Mouse (Mus musculus) thymus, adult 2 months (tissue): ENCODE data around the gene Dxo. TPM values are rescaled to one million over a fixed set of nuclear protein-coding genes. Genes with fewer than 3 reads are reported as not detected.

Experiments
- DNase-seq: peaks from one replicate; pipeline ENCODE4 v3.0.0; 2021
- H3K27ac ChIP-seq: fragments of 200-500 bp; 2 replicates; pipeline ENCODE4 v1.5.1; 2012; ENCODE audit warnings: low read length, control low read depth; ENCODE audit not compliant: control insufficient read depth, insufficient read depth
- H3K27me3 ChIP-seq: fragments of 200-500 bp; 2 replicates; pipeline ENCODE4 v1.6.1; 2012; ENCODE audit warnings: mild to moderate bottlenecking, low read length, moderate library complexity, mixed read lengths; ENCODE audit not compliant: control insufficient read depth, insufficient read depth
- H3K36me3 ChIP-seq: fragments of 200-500 bp; 2 replicates; pipeline ENCODE4 v1.6.1; 2012; ENCODE audit warnings: mild to moderate bottlenecking, low read length, moderate library complexity; ENCODE audit not compliant: control insufficient read depth, insufficient read depth
- H3K4me1 ChIP-seq: fragments of 200-500 bp; replicated peaks from 2 replicates; pipeline ENCODE4 v1.6.1; 2012; ENCODE audit warnings: low read length; ENCODE audit not compliant: control insufficient read depth, insufficient read depth
- H3K4me3 ChIP-seq: fragments of 200-500 bp; 2 replicates; pipeline ENCODE4 v1.5.1; 2012; ENCODE audit warnings: mild to moderate bottlenecking, low read length, control low read depth, moderate library complexity; ENCODE audit not compliant: control insufficient read depth, insufficient read depth
- CTCF ChIP-seq: fragments of 200-500 bp; IDR thresholded peaks from 2 replicates; pipeline ENCODE4 v1.5.1; 2012; ENCODE audit warnings: mild to moderate bottlenecking, control low read depth, low read length, moderate library complexity, borderline replicate concordance; ENCODE audit not compliant: control insufficient read depth, poor library complexity, insufficient read depth; ENCODE audit errors: extremely low read depth
- POLR2A ChIP-seq: fragments of 200-500 bp; IDR thresholded peaks from 2 replicates; pipeline ENCODE4 v1.6.1; 2012; ENCODE audit warnings: mild to moderate bottlenecking, low read length, control low read depth, moderate library complexity; ENCODE audit not compliant: control insufficient read depth, poor library complexity, insufficient read depth; ENCODE audit errors: extremely low read depth
- WGBS: fragments of 180-500 bp; shearing (Covaris S2); methylation state at CpG from one replicate; pipeline ENCODE4 v1.1.7; 2018; 5-methylcytosine and 5-hydroxymethylcytosine counted together
- polyA plus RNA-seq: library from polyadenylated mRNA; depleted of rRNA; stranded (reverse); fragments of >200 nt; gene quantifications from 2 replicates; pipeline ENCODE4 v1.2.3, GENCODE M21; 2012; rRNA removed

Gene Dxo
- polyA plus RNA-seq, 1 experiment, result 115 TPM

DNA sequence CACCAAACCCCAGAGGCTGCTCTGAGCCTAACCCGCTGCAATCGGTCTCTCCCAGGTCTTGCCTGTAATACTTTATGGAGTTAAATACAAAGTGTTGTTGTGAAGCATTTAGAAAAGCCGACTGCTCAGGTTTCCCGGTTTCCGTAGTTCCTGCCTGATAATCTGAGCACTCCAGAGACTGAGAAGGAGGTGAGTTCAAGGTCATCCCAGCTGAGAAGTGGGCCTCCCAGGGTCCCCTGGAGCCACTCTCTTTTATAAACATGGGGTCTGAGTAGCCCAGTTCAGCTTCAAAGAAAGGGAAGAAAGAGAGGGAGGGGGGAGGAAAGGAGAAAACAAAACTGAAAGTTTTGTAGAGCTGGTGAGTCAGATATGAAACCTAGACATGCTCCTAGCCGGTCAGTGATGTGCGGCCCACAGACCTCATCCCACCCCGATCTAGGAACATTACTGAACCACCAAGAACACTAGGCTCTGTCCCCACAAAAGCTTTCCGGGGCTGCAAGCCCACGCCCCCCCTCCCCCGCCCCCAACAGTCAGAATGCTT lies 42.6 kb downstream of the Dxo start, which contains the start of gene Zbtb12:
Zbtb12 (plus strand) TSS at position 148 of the 544 bp plus-strand sequence.
- H3K27ac ChIP-seq, result no peak within 1 kb of the TSS
- TF ChIP-seq CTCF (no peak), POLR2A (no peak)

DNA sequence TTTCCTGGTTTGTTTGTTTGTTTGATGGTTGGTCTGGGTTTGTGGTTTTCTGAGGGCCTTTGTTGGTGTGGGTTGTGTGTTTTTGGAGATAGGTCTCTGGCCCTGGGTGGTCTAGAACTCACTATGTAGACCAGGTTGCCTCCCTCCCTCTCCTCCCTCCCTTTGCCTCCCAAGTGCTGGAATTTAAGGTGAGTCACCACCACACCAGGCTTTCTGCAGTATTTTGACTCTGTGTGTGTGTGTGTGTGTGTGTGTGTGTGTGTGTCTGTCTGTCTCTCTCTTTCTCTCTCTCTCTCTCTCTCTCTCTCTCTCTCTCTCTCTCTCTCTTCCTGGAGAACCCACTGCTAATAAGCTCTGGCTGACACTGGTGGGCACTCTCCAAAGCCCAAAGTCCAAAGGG lies 44.3 kb downstream of the Dxo start:
- Histone ChIP-seq H3K36me3 (no peaks in the 10 kb centered on the region), H3K4me1 (peaks cover 9% of the 10 kb centered on the region), H3K27me3 (no peaks in the 10 kb centered on the region), H3K27ac (no peak overlapping the region), H3K4me3 (no peak overlapping the region)
- TF ChIP-seq CTCF, result no peak
- no peak for TF ChIP-seq POLR2A
- no peak for DNase-seq

More for the DNA sequence above, 42.6 kb downstream of the Dxo start, which contains the start of gene Zbtb12:
- peaks cover 9% of the 10 kb centered on the region for H3K4me1 ChIP-seq
- H3K36me3 ChIP-seq, result no peaks in the 10 kb centered on the region
- peak within 1 kb of the TSS; percentile 18; the same call in 1 of the 2 replicates for H3K4me3 ChIP-seq
- DNase-seq, result no peak
- H3K27me3 ChIP-seq, result no peaks in the 10 kb centered on the region
- 45% methylated on average over 11 of the region's 11 CpGs for WGBS

DNA sequence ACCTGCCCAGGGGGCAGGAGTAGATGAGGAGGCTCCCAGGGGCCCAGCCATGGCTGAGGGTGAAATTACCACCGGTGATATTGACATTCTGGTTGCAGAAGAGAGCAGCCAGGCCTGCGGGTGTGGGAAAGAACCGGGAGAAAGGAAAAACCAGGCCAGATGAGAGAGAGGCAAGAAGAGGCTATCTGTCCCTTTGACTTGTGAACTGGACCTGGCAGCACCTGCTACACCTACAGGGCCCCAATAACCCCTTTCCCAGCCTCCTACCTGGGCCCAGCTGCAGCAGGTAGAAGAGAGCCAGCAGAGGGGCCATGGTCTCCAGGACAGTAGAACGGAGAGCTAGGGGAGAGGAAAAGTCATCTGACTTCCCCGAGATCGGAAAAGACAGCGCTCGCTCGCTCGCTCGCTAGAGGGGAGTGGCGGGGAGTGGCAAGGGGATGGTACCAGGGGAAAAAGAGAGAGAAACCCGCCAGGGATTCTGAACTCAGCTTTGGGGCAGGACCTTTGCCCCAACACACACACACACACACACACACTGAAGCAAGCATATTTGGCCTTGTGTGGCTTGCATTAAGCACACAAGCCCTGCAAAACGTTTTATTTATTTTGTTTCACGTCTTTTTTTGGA lies 45.0 kb downstream of the Dxo start, which contains the start of gene Gm20547:
Gm20547 (minus strand) TSS at position 360 of the 628 bp plus-strand sequence.
- DNase-seq, result no peak
- 93% methylated on average over 14 of the region's 15 CpGs for WGBS

GRCm38 (mm10) chr17:34883332-34883731 lies 46.5 kb downstream of the Dxo start:
- TF ChIP-seq POLR2A (no peak), CTCF (no peak)
- H3K36me3 ChIP-seq, result no peaks in the 10 kb centered on the region
- 64% methylated on average over 3 of the region's 3 CpGs for WGBS
- no peaks in the 10 kb centered on the region for H3K27me3 ChIP-seq
- no peak for DNase-seq
- no peak overlapping the region for H3K4me3 ChIP-seq
- no peak overlapping the region for H3K27ac ChIP-seq
- peaks cover 9% of the 10 kb centered on the region for H3K4me1 ChIP-seq

More for the DNA sequence above, 45.0 kb downstream of the Dxo start, which contains the start of gene Gm20547:
- H3K27ac ChIP-seq, result no peak within 1 kb of the TSS
- TF ChIP-seq POLR2A (no peak), CTCF (no peak)
- peaks cover 9% of the 10 kb centered on the region for H3K4me1 ChIP-seq
- H3K4me3 ChIP-seq, result no peak within 1 kb of the TSS
- H3K27me3 ChIP-seq, result no peaks in the 10 kb centered on the region
- H3K36me3 ChIP-seq, result no peaks in the 10 kb centered on the region

- 88% methylated on average over 6 of the region's 6 CpGs for WGBS
- H3K27ac ChIP-seq, result no peak overlapping the region
- TF ChIP-seq CTCF, result no peak
- no peak for TF ChIP-seq POLR2A
- H3K4me3 ChIP-seq, result no peak overlapping the region
- DNase-seq, result no peak
- peaks cover 7% of the 10 kb centered on the region for H3K4me1 ChIP-seq
- no peaks in the 10 kb centered on the region for H3K27me3 ChIP-seq
- no peaks in the 10 kb centered on the region for H3K36me3 ChIP-seq
These were observed 47.9 kb downstream of the Dxo start for GRCm38 (mm10) chr17:34884704-34885103.

DNA sequence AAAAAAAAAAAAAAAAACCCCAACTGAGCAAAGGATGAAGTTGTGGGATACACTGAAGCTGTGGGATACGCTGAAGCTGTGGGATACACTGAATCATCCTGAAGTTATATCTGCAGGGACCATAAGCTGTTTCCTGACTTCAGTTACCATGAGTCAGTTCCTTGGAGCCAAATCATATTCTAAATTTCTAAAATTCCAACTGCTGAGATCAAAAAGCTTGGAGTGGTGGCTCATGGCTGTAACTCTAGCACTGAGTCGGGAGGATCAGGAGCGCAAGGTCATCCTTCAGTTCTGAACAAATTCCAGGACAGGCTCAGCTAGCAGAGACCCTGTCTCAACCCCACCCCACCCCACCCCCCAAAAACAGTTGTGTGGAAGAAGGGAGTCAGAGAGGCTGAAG lies 48.8 kb downstream of the Dxo start:
- no peak for TF ChIP-seq CTCF
- TF ChIP-seq POLR2A, result no peak
- Histone ChIP-seq H3K27ac (no peak overlapping the region), H3K4me3 (no peak overlapping the region), H3K36me3 (no peaks in the 10 kb centered on the region), H3K4me1 (no peaks in the 10 kb centered on the region), H3K27me3 (no peaks in the 10 kb centered on the region)
- no peak for DNase-seq
- 95% methylated on average over 3 of the region's 3 CpGs for WGBS

DNA sequence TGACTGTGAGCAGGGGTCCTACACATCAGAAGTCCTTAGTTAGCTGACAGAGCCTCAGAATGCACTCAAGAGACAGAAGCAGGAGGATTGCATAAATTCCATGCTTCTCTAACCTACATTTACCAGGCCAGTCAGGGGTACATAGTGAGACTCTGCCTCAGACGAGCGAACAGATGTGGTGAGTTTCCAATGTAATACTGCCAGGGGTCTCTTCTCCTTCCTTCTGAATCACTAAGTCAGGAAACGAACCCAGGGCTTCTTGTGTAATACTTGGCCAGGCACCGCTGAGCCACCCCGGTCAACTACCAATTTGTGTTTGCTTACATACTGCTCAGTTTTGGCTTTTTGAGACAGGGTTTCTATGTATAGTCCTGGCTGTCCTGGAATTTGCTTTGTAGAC lies 51.1 kb downstream of the Dxo start:
- Histone ChIP-seq H3K4me3 (no peak overlapping the region), H3K4me1 (no peaks in the 10 kb centered on the region), H3K27ac (no peak overlapping the region), H3K36me3 (no peaks in the 10 kb centered on the region), H3K27me3 (no peaks in the 10 kb centered on the region)
- DNase-seq, result no peak
- WGBS, result 76% methylated on average over 5 of the region's 5 CpGs
- TF ChIP-seq POLR2A (no peak), CTCF (no peak)

Other genes with a start within 250 kb of the Dxo start
- gene Gpsm3, start 247.2 kb upstream of the Dxo start, polyA plus RNA-seq, result 208 and 222 TPM in 2 replicates
- gene Pbx2, start 245.8 kb upstream of the Dxo start, polyA plus RNA-seq, result 144 and 146 TPM in 2 replicates
- gene Ager, start 239.2 kb upstream of the Dxo start, polyA plus RNA-seq, result 13.4 and 18.8 TPM in 2 replicates
- 140 and 175 TPM in 2 replicates for gene Rnf5, start 233.3 kb upstream of the Dxo start, polyA plus RNA-seq
- gene Agpat1, start 232.8 kb upstream of the Dxo start, polyA plus RNA-seq, result 316 and 350 TPM in 2 replicates
- gene Egfl8, start 221.0 kb upstream of the Dxo start, polyA plus RNA-seq, result 13.0 and 16.0 TPM in 2 replicates
- gene Ppt2, start 208.5 kb upstream of the Dxo start, polyA plus RNA-seq, result 116 and 120 TPM in 2 replicates
- 361 and 385 TPM in 2 replicates for gene Prrt1, start 207.5 kb upstream of the Dxo start, polyA plus RNA-seq
- gene Fkbpl, start 192.3 kb upstream of the Dxo start, polyA plus RNA-seq, result 3.4 and 5.8 TPM in 2 replicates
- gene Atf6b, start 189.9 kb upstream of the Dxo start, polyA plus RNA-seq, result 160 and 169 TPM in 2 replicates
- 4.5 and 5.7 TPM in 2 replicates for gene Tnxb, start 166.5 kb upstream of the Dxo start, polyA plus RNA-seq
- 11.8 and 15.2 TPM in 2 replicates for gene C4b, start 93.1 kb upstream of the Dxo start, polyA plus RNA-seq
- 0.09 and 0.16 TPM in 2 replicates for gene Cyp21a1, start 32.5 kb upstream of the Dxo start, polyA plus RNA-seq
- gene Stk19, start 74 bp upstream of the Dxo start, polyA plus RNA-seq, result 62.2 and 80.8 TPM in 2 replicates
- 209 TPM in 2 replicates for gene Skiv2l, start 13.2 kb downstream of the Dxo start, polyA plus RNA-seq
- gene Nelfe, start 13.4 kb downstream of the Dxo start, polyA plus RNA-seq, result 26.1 and 33.4 TPM in 2 replicates
- 12.3 and 14.9 TPM in 2 replicates for gene Cfb, start 25.5 kb downstream of the Dxo start, polyA plus RNA-seq
- 15.0 and 16.3 TPM in 2 replicates for gene Zbtb12, start 42.5 kb downstream of the Dxo start, polyA plus RNA-seq
- gene Gm20547, start 45.0 kb downstream of the Dxo start, polyA plus RNA-seq, result 0.03 TPM in 1 of 2 replicates, not detected in the other
- gene C2, start 61.2 kb downstream of the Dxo start, polyA plus RNA-seq, result 12.9 and 18.4 TPM in 2 replicates
- 372 and 380 TPM in 2 replicates for gene Ehmt2, start 61.5 kb downstream of the Dxo start, polyA plus RNA-seq
- gene Slc44a4, start 77.4 kb downstream of the Dxo start, polyA plus RNA-seq, result 0.33 and 0.59 TPM in 2 replicates
- gene Neu1, start 94.2 kb downstream of the Dxo start, polyA plus RNA-seq, result 66.9 and 82.3 TPM in 2 replicates
- gene Hspa1b, start 122.2 kb downstream of the Dxo start, polyA plus RNA-seq, result 22.7 and 26.5 TPM in 2 replicates
- gene Gm20481, start 132.9 kb downstream of the Dxo start, polyA plus RNA-seq, result not detected in 2 replicates
- 10.0 and 12.2 TPM in 2 replicates for gene Hspa1a, start 135.1 kb downstream of the Dxo start, polyA plus RNA-seq
- 0.06 and 0.28 TPM in 2 replicates for gene Hspa1l, start 135.7 kb downstream of the Dxo start, polyA plus RNA-seq
- 207 and 265 TPM in 2 replicates for gene Lsm2, start 144.8 kb downstream of the Dxo start, polyA plus RNA-seq
- gene Vars, start 164.0 kb downstream of the Dxo start, polyA plus RNA-seq, result 404 and 545 TPM in 2 replicates
- 1.1 and 1.5 TPM in 2 replicates for gene Vwa7, start 179.6 kb downstream of the Dxo start, polyA plus RNA-seq
- gene Sapcd1, start 191.0 kb downstream of the Dxo start, polyA plus RNA-seq, result 12.3 and 18.3 TPM in 2 replicates
- 15.5 and 20.0 TPM in 2 replicates for gene Msh5, start 209.7 kb downstream of the Dxo start, polyA plus RNA-seq
- gene Clic1, start 212.9 kb downstream of the Dxo start, polyA plus RNA-seq, result 316 and 321 TPM in 2 replicates
- gene Ddah2, start 222.0 kb downstream of the Dxo start, polyA plus RNA-seq, result 54.0 and 55.3 TPM in 2 replicates
- 3.6 and 5.0 TPM in 2 replicates for gene Ly6g6c, start 228.4 kb downstream of the Dxo start, polyA plus RNA-seq
- 0.18 and 0.20 TPM in 2 replicates for gene Mpig6b, start 229.2 kb downstream of the Dxo start, polyA plus RNA-seq
- 2.3 and 3.4 TPM in 2 replicates for gene Ly6g6e, start 239.9 kb downstream of the Dxo start, polyA plus RNA-seq
- 0.59 and 1.5 TPM in 2 replicates for gene Ly6g6d, start 241.0 kb downstream of the Dxo start, polyA plus RNA-seq
- gene Ly6g6f, start 248.6 kb downstream of the Dxo start, polyA plus RNA-seq, result 0.66 and 1.3 TPM in 2 replicates